Mouse (Mus musculus) 3134 (cell line): ENCODE results near the gene Tmem247.

Experiments
- DNase-seq: peaks from one replicate; pipeline ENCODE4 v3.0.0-alpha.2; 2011; ENCODE audit warnings: low spot score; ENCODE audit not compliant: insufficient read length; ENCODE audit errors: extremely low read depth

Gene Tmem247

GRCm38 (mm10) chr17:86917048-86917447, at the start of gene Tmem247:
Tmem247 (plus strand) TSS chr17:86917348.
- no peak for DNase-seq

GRCm38 (mm10) chr17:86870586-86870985, 46.6 kb upstream of the Tmem247 start:
- DNase-seq = no peak

- no peak for DNase-seq
These were observed 44.5 kb upstream of the Tmem247 start for GRCm38 (mm10) chr17:86872643-86873042.

GRCm38 (mm10) chr17:86876940-86877339, 40.2 kb upstream of the Tmem247 start:
- no peak for DNase-seq

GRCm38 (mm10) chr17:86877747-86878146, 39.4 kb upstream of the Tmem247 start:
- no peak for DNase-seq

- no peak for DNase-seq
These were observed 37.1 kb upstream of the Tmem247 start for GRCm38 (mm10) chr17:86880056-86880455.

GRCm38 (mm10) chr17:86880461-86881044, 36.6 kb upstream of the Tmem247 start:
- no peak for DNase-seq

- DNase-seq = no peak
These were observed 22.0 kb upstream of the Tmem247 start for GRCm38 (mm10) chr17:86895191-86895590.

- DNase-seq = no peak
These were observed 19.5 kb upstream of the Tmem247 start for GRCm38 (mm10) chr17:86897486-86898165.

GRCm38 (mm10) chr17:86899821-86900220, 17.3 kb upstream of the Tmem247 start:
- no peak for DNase-seq

GRCm38 (mm10) chr17:86900564-86900963, 16.6 kb upstream of the Tmem247 start:
- no peak for DNase-seq

- no peak for DNase-seq
These were observed 14.6 kb upstream of the Tmem247 start for GRCm38 (mm10) chr17:86902399-86903067.

GRCm38 (mm10) chr17:86903596-86903995, 13.6 kb upstream of the Tmem247 start:
- DNase-seq = peak; percentile 68

- no peak for DNase-seq
These were observed 12.9 kb upstream of the Tmem247 start for GRCm38 (mm10) chr17:86904206-86904605.

GRCm38 (mm10) chr17:86905297-86906135, 11.6 kb upstream of the Tmem247 start:
- DNase-seq = peak; percentile 56

GRCm38 (mm10) chr17:86906136-86906461, 11.0 kb upstream of the Tmem247 start:
- peak; percentile 56 for DNase-seq

- no peak for DNase-seq
These were observed 10.5 kb upstream of the Tmem247 start for GRCm38 (mm10) chr17:86906601-86907000.

- DNase-seq = no peak
These were observed 10.1 kb upstream of the Tmem247 start for GRCm38 (mm10) chr17:86907092-86907491.

GRCm38 (mm10) chr17:86908316-86908715, 8.8 kb upstream of the Tmem247 start:
- DNase-seq = no peak

- DNase-seq = peak; percentile 58
These were observed 7.2 kb upstream of the Tmem247 start for GRCm38 (mm10) chr17:86909733-86910495.
